Mouse (Mus musculus) liver, embryonic 14.5 days (tissue): ENCODE results near the gene Rasgef1b. TPM values are rescaled to one million over a fixed set of nuclear protein-coding genes. Genes with fewer than 3 reads are reported as not detected.

Source experiments
- ATAC-seq: fragments of 200-750 bp; cut with Nextera tagmentation; 2 replicates; pipeline ENCODE4 v1.8.0; 2017; ENCODE audit warnings: moderate number of reproducible peaks, mild to moderate bottlenecking, moderate library complexity; ENCODE audit not compliant: insufficient read depth
- DNase-seq, 3 experiments: peaks; one replicate each; pipeline ENCODE4 v3.0.0-alpha.2; 2012 to 2013; ENCODE audit warnings: low read depth in 3 of 3, low spot score in 3 of 3
- H3K27ac ChIP-seq: fragments of 300-500 bp; sonication (generic); 2 replicates; pipeline ENCODE4 v1.5.1; 2014; ENCODE audit warnings: moderate library complexity, mild to moderate bottlenecking, control low read depth, inconsistent platforms
- H3K27me3 ChIP-seq: fragments of 300-500 bp; sonication (generic); 2 replicates; pipeline ENCODE4 v1.6.1; 2014; ENCODE audit warnings: mild to moderate bottlenecking, low read length, moderate library complexity; ENCODE audit not compliant: control insufficient read depth, insufficient read depth
- H3K36me3 ChIP-seq: fragments of 300-500 bp; sonication (generic); replicated peaks from 2 replicates; pipeline ENCODE4 v1.6.1; 2014; ENCODE audit warnings: low read depth; ENCODE audit not compliant: control insufficient read depth, insufficient read depth
- H3K4me1 ChIP-seq, 2 experiments: fragments of 200-500 bp in 1 of 2; fragments of 300-500 bp in 1 of 2; sonication (generic) in 1 of 2; replicated peaks; 2 replicates each; pipeline ENCODE4 v1.6.1; 2012 to 2014; ENCODE audit warnings: antibody characterized with exemption in 1 of 2, inconsistent platforms in 1 of 2, low read length in 1 of 2; ENCODE audit not compliant: control insufficient read depth in 2 of 2, insufficient read depth in 2 of 2
- H3K4me2 ChIP-seq: fragments of 300-500 bp; sonication (generic); 2 replicates; pipeline ENCODE4 v1.6.1; 2014; ENCODE audit warnings: low read depth, mild to moderate bottlenecking, control low read depth, moderate library complexity
- H3K4me3 ChIP-seq, 2 experiments: fragments of 200-500 bp in 1 of 2; fragments of 300-500 bp in 1 of 2; sonication (generic) in 1 of 2; 2 replicates each; pipeline ENCODE4 v1.5.1; 2012 to 2014; ENCODE audit warnings: low read depth in 2 of 2, low read length in 2 of 2, mild to moderate bottlenecking in 2 of 2, control low read depth in 1 of 2, inconsistent platforms in 1 of 2, moderate library complexity in 1 of 2; ENCODE audit not compliant: insufficient read depth in 1 of 2
- H3K9ac ChIP-seq: fragments of 300-500 bp; sonication (generic); replicated peaks from 2 replicates; pipeline ENCODE4 v1.6.1; 2014; ENCODE audit warnings: mild to moderate bottlenecking, control low read depth, moderate library complexity
- H3K9me3 ChIP-seq: fragments of 300-500 bp; sonication (generic); 2 replicates; pipeline ENCODE4 v1.6.1; 2016; ENCODE audit warnings: low read length, mixed read lengths; ENCODE audit not compliant: control insufficient read depth
- CTCF ChIP-seq: IDR thresholded peaks from 2 replicates; pipeline ENCODE4 v1.5.1; 2016; ENCODE audit warnings: antibody characterized with exemption, low read depth, control low read depth
- EP300 ChIP-seq: IDR thresholded peaks from 2 replicates; pipeline ENCODE4 v1.6.1; 2016; ENCODE audit warnings: antibody characterized with exemption, low read depth
- WGBS: fragments of 180-500 bp; shearing (Covaris S2); extraction: QIAGEN DNeasy Blood & Tissue Kit; methylation state at CpG from one replicate; pipeline ENCODE4 v1.1.7; 2014; ENCODE audit not compliant: insufficient replicate concordance; 5-methylcytosine and 5-hydroxymethylcytosine counted together
- polyA plus RNA-seq, 2 experiments: library from polyadenylated mRNA; depleted of rRNA in 1 of 2; stranded (reverse) in 1 of 2; unstranded in 1 of 2; fragments of >200 nt; fragmentation: Nextera tagmentation in 1 of 2; extraction: Ambion mirVana in 1 of 2; gene quantifications; 2 replicates each; pipeline versions ENCODE4 v1.2.1 to v1.2.3; 2012 to 2014

Rasgef1b gene
- polyA plus RNA-seq, 2 experiments, result 2.8 to 4.2 TPM

GRCm38 (mm10) chr5:99266301-99266700 is 462.6 kb downstream of the Rasgef1b start:
- DNase-seq (no peak), ATAC-seq (no peak)
- H3K4me2 ChIP-seq, result no peak overlapping the region
- no peak overlapping the region for H3K27ac ChIP-seq
- no peaks in the 10 kb centered on the region for H3K36me3 ChIP-seq
- WGBS, result 48% methylated on average over 8 of the region's 8 CpGs
- H3K9me3 ChIP-seq, result no peaks in the 10 kb centered on the region
- H3K27me3 ChIP-seq, result no peaks in the 10 kb centered on the region
- H3K9ac ChIP-seq, result no peak overlapping the region
- no peak overlapping the region for H3K4me3 ChIP-seq
- TF ChIP-seq CTCF (no peak), EP300 (no peak)
- H3K4me1 ChIP-seq, result peaks cover 0 to 2% of the 10 kb centered on the region in 2 experiments; a peak in 1 of 4 replicates

- no peak for ATAC-seq
- no peak for DNase-seq
- no peak overlapping the region for H3K4me3 ChIP-seq
- no peak overlapping the region for H3K4me2 ChIP-seq
- no peaks in the 10 kb centered on the region for H3K27me3 ChIP-seq
- no peaks in the 10 kb centered on the region for H3K36me3 ChIP-seq
- TF ChIP-seq CTCF, result no peak
- TF ChIP-seq EP300, result no peak
- 63% methylated on average over 6 of the region's 6 CpGs for WGBS
- H3K27ac ChIP-seq, result no peak overlapping the region
- no peaks in the 10 kb centered on the region for H3K9me3 ChIP-seq
- peaks cover 0 to 2% of the 10 kb centered on the region in 2 experiments; a peak in 1 of 4 replicates for H3K4me1 ChIP-seq
- no peak overlapping the region for H3K9ac ChIP-seq
Measured at GRCm38 (mm10) chr5:99262197-99262920, 466.5 kb downstream of the Rasgef1b start.

- H3K9me3 ChIP-seq, result no peaks in the 10 kb centered on the region
- WGBS, result 63% methylated on average over 4 of the region's 4 CpGs
- H3K27ac ChIP-seq, result no peak overlapping the region
- no peak overlapping the region for H3K4me3 ChIP-seq
- no peak for DNase-seq
- ATAC-seq, result no peak
- no peaks in the 10 kb centered on the region for H3K27me3 ChIP-seq
- no peaks in the 10 kb centered on the region for H3K36me3 ChIP-seq
- TF ChIP-seq EP300, result no peak
- TF ChIP-seq CTCF, result no peak
- H3K4me2 ChIP-seq, result no peak overlapping the region
- peaks cover 0 to 2% of the 10 kb centered on the region in 2 experiments; a peak in 1 of 4 replicates for H3K4me1 ChIP-seq
- no peak overlapping the region for H3K9ac ChIP-seq
Measured at GRCm38 (mm10) chr5:99261121-99261724, 467.6 kb downstream of the Rasgef1b start.

- no peak overlapping the region for H3K9ac ChIP-seq
- no peaks in the 10 kb centered on the region for H3K27me3 ChIP-seq
- H3K4me1 ChIP-seq, result peaks cover 2% of the 10 kb centered on the region in 2 experiments; a peak in 1 of 4 replicates
- H3K9me3 ChIP-seq, result no peaks in the 10 kb centered on the region
- 54% methylated on average over 4 of the region's 4 CpGs for WGBS
- DNase-seq (no peak), ATAC-seq (no peak)
- no peaks in the 10 kb centered on the region for H3K36me3 ChIP-seq
- TF ChIP-seq CTCF (no peak), EP300 (no peak)
- H3K4me2 ChIP-seq, result no peak overlapping the region
- no peak overlapping the region for H3K4me3 ChIP-seq
- no peak overlapping the region for H3K27ac ChIP-seq
Measured at GRCm38 (mm10) chr5:99258003-99258500, 470.8 kb downstream of the Rasgef1b start.
